Mouse (Mus musculus) lung, embryonic 14.5 days (tissue): Measurements from ENCODE around the gene Kcnn3. TPM values are rescaled to one million over a fixed set of nuclear protein-coding genes. Genes with fewer than 3 reads are reported as not detected.

Source experiments
- ATAC-seq: fragments of 200-750 bp; cut with Nextera tagmentation; 2 replicates; pipeline ENCODE4 v1.8.0; 2017; ENCODE audit warnings: mild to moderate bottlenecking, moderate TSS enrichment, moderate library complexity; ENCODE audit not compliant: insufficient read depth
- DNase-seq: peaks from one replicate; pipeline ENCODE4 v3.0.0-alpha.2; 2015
- H3K27ac ChIP-seq: fragments of 300-500 bp; sonication (generic); 2 replicates; pipeline ENCODE4 v1.5.1; 2014; ENCODE audit warnings: low read depth, mild to moderate bottlenecking, moderate library complexity
- H3K27me3 ChIP-seq: fragments of 300-500 bp; sonication (generic); 2 replicates; pipeline ENCODE4 v1.6.1; 2014; ENCODE audit warnings: low read length, control low read depth; ENCODE audit not compliant: insufficient read depth
- H3K36me3 ChIP-seq: fragments of 300-500 bp; sonication (generic); 2 replicates; pipeline ENCODE4 v1.6.1; 2014; ENCODE audit warnings: control low read depth; ENCODE audit not compliant: insufficient read depth
- H3K4me1 ChIP-seq: fragments of 300-500 bp; sonication (generic); 2 replicates; pipeline ENCODE4 v1.6.1; 2014; ENCODE audit warnings: antibody characterized with exemption, control low read depth; ENCODE audit not compliant: insufficient read depth
- H3K4me2 ChIP-seq: fragments of 300-500 bp; sonication (generic); 2 replicates; pipeline ENCODE4 v1.6.1; 2014; ENCODE audit warnings: mild to moderate bottlenecking
- H3K4me3 ChIP-seq: fragments of 300-500 bp; sonication (generic); 2 replicates; pipeline ENCODE4 v1.5.1; 2014; ENCODE audit warnings: low read depth, low read length
- H3K9ac ChIP-seq: fragments of 300-500 bp; sonication (generic); 2 replicates; pipeline ENCODE4 v1.6.1; 2014
- H3K9me3 ChIP-seq: fragments of 300-500 bp; sonication (generic); 2 replicates; pipeline ENCODE4 v1.6.1; 2016; ENCODE audit warnings: low read depth, low read length, control low read depth
- CTCF ChIP-seq: IDR thresholded peaks from 2 replicates; pipeline ENCODE4 v1.5.1; 2016; ENCODE audit warnings: antibody characterized with exemption, low read depth
- WGBS: fragments of 180-500 bp; shearing (Covaris S2); extraction: QIAGEN DNeasy Blood & Tissue Kit; methylation state at CpG from one replicate; pipeline ENCODE4 v1.1.7; 2014; 5-methylcytosine and 5-hydroxymethylcytosine counted together
- polyA plus RNA-seq: library from polyadenylated mRNA; unstranded; fragments of >200 nt; fragmentation: Nextera tagmentation; extraction: Ambion mirVana; gene quantifications from 2 replicates; pipeline ENCODE4 v1.2.1, GENCODE M21; 2014

The Kcnn3 gene
- polyA plus RNA-seq, 1 experiment from 2014 or later: 1.0 TPM

DNA sequence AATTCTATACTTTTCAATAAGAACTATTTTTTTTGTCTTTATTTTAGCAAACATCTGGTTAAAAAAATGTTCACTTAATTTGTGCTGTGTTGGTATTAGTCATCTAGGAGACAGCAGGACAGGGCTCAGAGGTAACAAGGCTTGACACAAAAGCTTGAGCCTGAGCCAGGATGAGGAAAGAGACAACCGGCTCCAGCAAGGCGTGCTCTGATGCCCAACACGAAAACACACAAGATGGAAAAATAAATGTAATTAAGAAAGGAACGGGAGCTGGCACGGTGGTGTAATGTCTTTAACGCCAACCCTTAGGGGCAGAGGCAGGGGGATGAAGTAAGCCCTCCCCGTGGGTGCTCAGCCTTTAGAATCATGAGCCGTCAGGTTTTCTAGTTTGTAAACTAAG, 33.9 kb upstream of the Kcnn3 start:
- H3K4me1 ChIP-seq: 0 out of 2 replicates have a peak, but pooled peaks cover 3% of the 10 kb centered on the region
- H3K27ac ChIP-seq: no peak overlapping the region
- no peak overlapping the region for H3K4me3 ChIP-seq
- H3K36me3 ChIP-seq: no peaks in the 10 kb centered on the region
- H3K9ac ChIP-seq: no peak overlapping the region
- no peak overlapping the region for H3K4me2 ChIP-seq
- no peaks in the 10 kb centered on the region for H3K9me3 ChIP-seq
- 78% methylated on average over 8 of the region's 8 CpGs for whole genome bisulfite sequencing
- no peak for TF ChIP-seq CTCF
- ATAC-seq (no peak), DNase-seq (no peak)
- H3K27me3 ChIP-seq: no peaks in the 10 kb centered on the region

DNA sequence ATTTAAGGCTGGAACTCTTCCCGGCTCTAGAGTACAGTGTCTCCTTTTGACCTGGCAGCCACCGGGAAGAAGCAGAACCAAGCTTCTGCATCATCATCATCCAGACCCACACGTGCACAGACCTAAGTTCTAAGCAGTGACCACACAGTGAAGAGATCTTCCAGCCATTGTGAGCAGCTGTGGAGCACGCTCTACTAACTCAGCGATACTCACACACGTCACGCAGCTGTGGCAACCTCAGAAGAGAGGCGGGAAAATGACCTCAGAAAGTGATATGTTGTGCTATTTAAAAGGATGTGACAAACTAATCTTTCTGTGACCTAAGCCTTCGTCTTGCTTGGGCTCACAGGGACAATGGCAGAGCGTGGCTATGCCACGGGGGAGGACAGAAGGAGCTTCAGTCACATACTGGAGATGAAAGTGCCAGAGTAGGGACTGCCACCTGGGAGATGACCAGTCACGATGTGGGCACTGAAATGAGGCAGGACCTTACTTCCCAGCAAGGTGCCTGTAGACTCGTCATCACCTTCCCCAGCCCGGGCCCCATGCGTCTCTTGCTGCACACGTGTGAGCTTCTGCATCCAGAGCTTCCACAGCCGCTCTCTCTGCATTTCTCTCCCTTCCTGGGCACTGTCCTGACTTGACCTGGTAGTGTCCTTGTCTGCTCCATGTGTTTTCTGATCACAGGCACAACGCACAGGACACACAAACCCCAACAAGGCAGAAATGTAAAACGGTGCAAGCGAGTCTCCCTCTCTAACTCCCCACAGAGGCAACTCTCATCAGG, 32.9 kb upstream of the Kcnn3 start:
- no peak overlapping the region for H3K4me2 ChIP-seq
- no peak overlapping the region for H3K27ac ChIP-seq
- ATAC-seq: no peak
- no peaks in the 10 kb centered on the region for H3K9me3 ChIP-seq
- 54% methylated on average over 20 of the region's 20 CpGs for WGBS
- no peak for DNase-seq
- no peak overlapping the region for H3K4me3 ChIP-seq
- H3K4me1 ChIP-seq: 0 out of 2 replicates have a peak, but pooled peaks cover 3% of the 10 kb centered on the region
- no peak overlapping the region for H3K9ac ChIP-seq
- TF ChIP-seq CTCF: no peak
- H3K27me3 ChIP-seq: no peaks in the 10 kb centered on the region
- no peaks in the 10 kb centered on the region for H3K36me3 ChIP-seq

DNA sequence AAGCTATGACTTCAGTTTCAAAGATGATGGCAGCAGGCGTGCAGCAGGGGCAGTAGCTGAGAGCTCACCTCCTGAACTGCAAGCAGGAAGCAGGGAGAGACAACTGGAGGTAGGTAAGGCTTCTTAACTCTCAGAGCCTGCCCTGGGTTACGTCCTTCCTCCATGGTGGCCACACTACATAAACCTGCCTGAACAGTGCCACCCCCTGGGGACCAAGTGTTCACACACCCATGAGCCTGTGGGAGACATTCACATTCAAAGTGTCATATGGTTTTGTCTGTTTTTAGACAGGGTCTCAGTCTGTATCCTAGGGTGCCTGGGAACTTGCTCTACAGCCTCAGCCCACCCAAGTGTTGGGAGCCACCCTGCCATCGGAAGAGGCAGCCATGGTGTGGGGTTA, 29.2 kb upstream of the Kcnn3 start:
- ATAC-seq: no peak
- TF ChIP-seq CTCF: peak; percentile 32
- H3K36me3 ChIP-seq: no peaks in the 10 kb centered on the region

DNA sequence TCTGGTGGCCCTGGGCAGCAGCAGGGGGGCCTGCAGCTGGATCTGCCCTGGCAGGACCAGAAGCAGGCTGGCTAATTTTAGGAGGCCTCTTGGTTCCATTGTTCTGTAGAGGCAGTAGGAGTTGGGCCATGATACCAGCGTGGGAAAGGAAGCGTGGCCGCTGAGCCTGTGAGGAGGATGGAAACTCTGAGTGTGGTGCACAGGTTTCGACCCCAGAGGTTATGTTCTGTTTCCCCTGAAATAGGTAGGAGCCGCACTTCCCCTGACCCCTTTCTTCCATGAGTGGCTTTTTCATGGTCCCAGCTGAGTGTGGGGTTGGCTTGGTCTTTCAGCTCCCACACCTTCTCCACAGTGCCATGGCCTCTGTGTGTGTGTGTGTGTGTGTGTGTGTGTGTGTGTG, 28.4 kb upstream of the Kcnn3 start:
- WGBS: 90% methylated on average over 5 of the region's 5 CpGs

More for the DNA sequence above, 29.2 kb upstream of the Kcnn3 start:
- no peak for DNase-seq
- 91% methylated on average over 3 of the region's 3 CpGs for WGBS
- no peak overlapping the region for H3K9ac ChIP-seq
- H3K9me3 ChIP-seq: no peaks in the 10 kb centered on the region
- H3K27me3 ChIP-seq: no peaks in the 10 kb centered on the region
- no peaks in the 10 kb centered on the region for H3K4me1 ChIP-seq
- H3K4me2 ChIP-seq: no peak overlapping the region
- H3K27ac ChIP-seq: no peak overlapping the region
- H3K4me3 ChIP-seq: no peak overlapping the region

DNA sequence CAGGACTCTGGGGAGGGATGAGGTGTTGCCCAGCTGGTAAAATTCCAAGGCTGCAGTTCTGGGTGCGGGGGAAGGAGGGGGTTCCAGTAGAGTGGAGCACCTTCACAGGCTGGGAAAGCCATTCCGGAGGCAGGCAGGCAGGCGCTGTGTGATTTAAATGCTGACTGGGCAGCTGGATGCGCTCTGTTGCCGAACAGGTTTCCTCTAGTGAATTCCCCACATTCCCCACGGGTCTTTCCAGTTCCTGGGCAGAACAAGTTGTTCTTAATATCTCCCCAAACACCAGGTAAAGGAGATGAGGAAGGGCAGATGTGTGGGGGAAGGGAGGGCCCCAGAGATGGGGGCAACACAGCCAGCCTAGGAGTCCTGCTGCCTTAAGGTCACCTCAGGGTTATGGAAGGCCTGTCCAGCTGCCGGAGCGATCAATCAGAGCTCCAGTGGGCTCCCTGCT, 27.2 kb upstream of the Kcnn3 start:
- TF ChIP-seq CTCF: no peak
- H3K4me1 ChIP-seq: no peaks in the 10 kb centered on the region
- H3K9ac ChIP-seq: no peak overlapping the region; the same call in 1 of the 2 replicates
- peak; percentile 41; the same call in 1 of the 2 replicates for ATAC-seq
- no peaks in the 10 kb centered on the region for H3K36me3 ChIP-seq
- H3K27ac ChIP-seq: peak overlapping the region; percentile 38; the same call in 1 of the 2 replicates
- no peak overlapping the region for H3K4me3 ChIP-seq
- 23% methylated on average over 8 of the region's 8 CpGs for WGBS
- H3K4me2 ChIP-seq: 0 out of 2 replicates have a peak overlapping the region, but pooled peaks have one; percentile 15
- H3K27me3 ChIP-seq: no peaks in the 10 kb centered on the region
- peak; percentile 59 for DNase-seq
- no peaks in the 10 kb centered on the region for H3K9me3 ChIP-seq

More for the DNA sequence above, 28.4 kb upstream of the Kcnn3 start:
- Histone ChIP-seq H3K4me2 (no peak overlapping the region), H3K9ac (no peak overlapping the region), H3K4me3 (no peak overlapping the region), H3K27ac (no peak overlapping the region), H3K9me3 (no peaks in the 10 kb centered on the region), H3K36me3 (no peaks in the 10 kb centered on the region), H3K4me1 (no peaks in the 10 kb centered on the region), H3K27me3 (no peaks in the 10 kb centered on the region)
- ATAC-seq (no peak), DNase-seq (no peak)
- no peak for TF ChIP-seq CTCF

DNA sequence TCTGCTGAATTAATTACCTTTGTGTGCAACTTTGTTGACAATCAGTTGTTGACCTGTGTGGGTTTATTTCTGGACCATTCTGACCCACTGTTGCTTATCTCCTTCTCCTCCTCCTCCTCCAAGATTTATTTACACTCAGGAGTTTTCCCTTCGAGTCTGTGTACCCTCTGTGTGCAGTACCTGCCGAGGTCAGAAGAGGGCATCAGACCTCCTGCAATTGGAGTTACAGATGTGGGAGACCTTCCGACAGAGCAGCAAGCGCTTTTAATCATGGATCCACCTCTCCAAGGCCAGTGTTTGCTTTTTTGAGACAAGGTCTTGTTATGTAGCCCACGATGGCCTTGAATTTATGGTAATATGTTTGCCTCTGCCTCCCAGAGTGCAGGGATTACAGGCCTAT, 25.3 kb upstream of the Kcnn3 start:
- WGBS: 84% methylated on average over 5 of the region's 5 CpGs
- H3K4me1 ChIP-seq: no peaks in the 10 kb centered on the region
- H3K27me3 ChIP-seq: no peaks in the 10 kb centered on the region
- no peak for DNase-seq
- no peak for ATAC-seq
- H3K36me3 ChIP-seq: no peaks in the 10 kb centered on the region
- no peak overlapping the region for H3K4me2 ChIP-seq
- H3K9ac ChIP-seq: no peak overlapping the region
- H3K4me3 ChIP-seq: no peak overlapping the region
- TF ChIP-seq CTCF: peak; percentile 41; the same call in 1 of the 2 replicates
- H3K9me3 ChIP-seq: no peaks in the 10 kb centered on the region
- H3K27ac ChIP-seq: no peak overlapping the region

DNA sequence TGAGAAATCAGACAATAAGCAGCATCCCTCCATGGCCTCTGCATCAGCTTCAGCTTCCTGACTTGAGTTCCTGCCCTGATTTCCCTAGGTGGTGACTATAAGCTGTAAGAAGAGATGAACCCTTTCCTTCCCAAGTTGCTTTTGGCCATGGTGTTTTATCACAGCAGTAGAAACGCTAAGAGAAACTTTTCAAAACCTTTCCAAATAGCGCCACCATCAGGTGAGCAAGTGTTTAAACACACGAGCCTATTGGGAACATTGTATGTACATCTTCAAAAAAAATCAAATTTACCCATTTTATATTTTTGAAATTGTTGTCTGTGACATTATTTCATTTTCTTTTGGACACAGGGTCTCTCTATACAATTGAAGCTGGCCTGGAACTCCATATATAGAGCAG, 23.6 kb upstream of the Kcnn3 start:
- 62% methylated on average over 3 of the region's 3 CpGs for WGBS
- Histone ChIP-seq H3K27me3 (no peaks in the 10 kb centered on the region), H3K4me2 (no peak overlapping the region), H3K4me3 (no peak overlapping the region), H3K9ac (no peak overlapping the region), H3K4me1 (no peaks in the 10 kb centered on the region), H3K36me3 (no peaks in the 10 kb centered on the region), H3K27ac (no peak overlapping the region), H3K9me3 (no peaks in the 10 kb centered on the region)
- TF ChIP-seq CTCF: no peak
- DNase-seq: no peak
- no peak for ATAC-seq
